Mouse (Mus musculus) embryonic facial prominence, embryonic 11.5 days (tissue): ENCODE data around the gene Kcnq1. TPM values are rescaled to one million over a fixed set of nuclear protein-coding genes. Genes with fewer than 3 reads are reported as not detected.

Experiments used
- ATAC-seq: fragments of 200-750 bp; cut with Nextera tagmentation; replicated peaks from 2 replicates; pipeline ENCODE4 v1.8.0; 2017; ENCODE audit warnings: low read depth; ENCODE audit not compliant: insufficient number of reproducible peaks, low FRiP score, low TSS enrichment
- DNase-seq: peaks from one replicate; pipeline ENCODE4 v3.0.0-alpha.2; 2015; ENCODE audit warnings: low spot score
- H3K27ac ChIP-seq: fragments of 300-500 bp; sonication (generic); replicated peaks from 2 replicates; pipeline ENCODE4 v1.5.1; 2014; ENCODE audit warnings: mild to moderate bottlenecking, low read depth, low read length, control low read depth
- H3K27me3 ChIP-seq: fragments of 300-500 bp; sonication (generic); 2 replicates; pipeline ENCODE4 v1.6.1; 2014; ENCODE audit warnings: mild to moderate bottlenecking, low read length, moderate library complexity, mixed read lengths; ENCODE audit not compliant: control insufficient read depth, insufficient read depth
- H3K36me3 ChIP-seq: fragments of 300-500 bp; sonication (generic); replicated peaks from 2 replicates; pipeline ENCODE4 v1.6.1; 2014; ENCODE audit warnings: low read depth, mild to moderate bottlenecking, low read length, moderate library complexity, mixed read lengths; ENCODE audit not compliant: control insufficient read depth, insufficient read depth
- H3K4me1 ChIP-seq: fragments of 300-500 bp; sonication (generic); 2 replicates; pipeline ENCODE4 v1.6.1; 2014; ENCODE audit warnings: low read length, mixed read lengths; ENCODE audit not compliant: control insufficient read depth, insufficient read depth
- H3K4me2 ChIP-seq: fragments of 300-500 bp; sonication (generic); 2 replicates; pipeline ENCODE4 v1.6.1; 2014; ENCODE audit warnings: low read depth, mild to moderate bottlenecking, control low read depth, low read length, moderate library complexity
- H3K4me3 ChIP-seq: fragments of 300-500 bp; sonication (generic); 2 replicates; pipeline ENCODE4 v1.5.1; 2014; ENCODE audit warnings: low read depth, low read length, control low read depth
- H3K9ac ChIP-seq: fragments of 300-500 bp; sonication (generic); replicated peaks from 2 replicates; pipeline ENCODE4 v1.6.1; 2014; ENCODE audit warnings: mild to moderate bottlenecking, control low read depth, low read length
- H3K9me3 ChIP-seq: fragments of 300-500 bp; sonication (generic); replicated peaks from 2 replicates; pipeline ENCODE4 v1.6.1; 2016; ENCODE audit warnings: mild to moderate bottlenecking, low read length, inconsistent platforms, mixed read lengths; ENCODE audit not compliant: control insufficient read depth
- WGBS: fragments of 180-500 bp; shearing (Covaris S2); extraction: QIAGEN DNeasy Blood & Tissue Kit; methylation state at CpG from one replicate; pipeline ENCODE4 v1.1.7; 2014; 5-methylcytosine and 5-hydroxymethylcytosine counted together
- polyA plus RNA-seq: library from polyadenylated mRNA; unstranded; fragments of >200 nt; fragmentation: Nextera tagmentation; extraction: Ambion mirVana; gene quantifications from 2 replicates; pipeline ENCODE4 v1.2.1, GENCODE M21; 2014

Kcnq1 gene
- polyA plus RNA-seq, 1 experiment from 2014 or later: 0.81 TPM

DNA sequence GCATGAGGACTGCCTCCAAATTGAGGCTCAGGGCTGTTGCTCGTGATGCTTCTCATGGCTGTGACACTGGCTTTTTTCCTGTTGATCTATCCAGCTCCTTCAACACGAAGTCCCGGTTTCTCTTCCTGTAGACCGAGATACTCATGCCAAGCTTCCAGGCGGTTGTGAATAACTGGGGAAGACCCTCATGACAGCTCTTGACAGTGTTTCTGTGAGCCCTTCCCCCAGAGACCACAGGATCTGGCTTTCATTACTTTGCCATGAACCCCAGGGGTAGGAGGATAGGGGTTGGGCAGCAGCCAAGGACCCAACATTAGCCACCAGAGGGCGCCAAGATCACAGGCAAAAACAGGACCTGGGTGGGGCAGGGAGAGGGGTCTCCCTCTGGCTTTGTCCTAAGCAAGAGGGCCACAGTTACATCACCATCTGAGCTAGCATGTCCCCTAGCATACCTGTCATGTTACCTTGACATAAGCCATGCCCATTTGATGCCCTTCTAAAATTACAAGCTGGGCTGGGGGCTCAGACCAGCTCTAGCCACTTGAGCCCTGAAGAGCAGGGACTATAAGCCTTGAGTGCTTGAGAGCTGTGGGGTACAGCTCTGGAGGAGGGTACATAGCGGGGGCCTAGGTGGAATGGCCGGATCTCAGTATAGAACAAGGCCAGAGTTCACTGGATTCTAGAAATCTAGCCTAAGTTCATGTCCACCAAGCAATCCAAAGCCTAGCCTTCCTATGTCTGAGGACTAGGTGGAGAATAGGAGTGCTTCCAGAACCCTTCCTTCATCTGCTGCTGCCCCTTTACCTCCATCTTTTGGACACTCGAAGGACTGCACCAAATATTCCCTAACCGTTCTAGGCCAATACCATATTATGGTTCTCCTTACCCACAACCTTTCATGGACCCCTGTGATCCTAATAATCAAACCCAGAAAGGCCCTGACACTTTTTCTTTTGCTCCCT is 11.3 kb upstream of the Kcnq1 start, which contains the start of gene Trpm5:
Gene Trpm5 (minus strand): TSS at position 51 of the 962 bp plus-strand sequence.
- no peak within 1 kb of the TSS for H3K4me2 ChIP-seq
- no peaks in the 10 kb centered on the region for H3K4me1 ChIP-seq
- H3K9ac ChIP-seq: no peak within 1 kb of the TSS
- no peak; the same call in 1 of the 2 replicates for ATAC-seq
- peak; percentile 75 for DNase-seq
- no peaks in the 10 kb centered on the region for H3K9me3 ChIP-seq
- H3K4me3 ChIP-seq: no peak within 1 kb of the TSS
- H3K27ac ChIP-seq: no peak within 1 kb of the TSS
- 39% methylated on average over 10 of the region's 10 CpGs for WGBS
- no peaks in the 10 kb centered on the region for H3K36me3 ChIP-seq
- no peaks in the 10 kb centered on the region for H3K27me3 ChIP-seq

DNA sequence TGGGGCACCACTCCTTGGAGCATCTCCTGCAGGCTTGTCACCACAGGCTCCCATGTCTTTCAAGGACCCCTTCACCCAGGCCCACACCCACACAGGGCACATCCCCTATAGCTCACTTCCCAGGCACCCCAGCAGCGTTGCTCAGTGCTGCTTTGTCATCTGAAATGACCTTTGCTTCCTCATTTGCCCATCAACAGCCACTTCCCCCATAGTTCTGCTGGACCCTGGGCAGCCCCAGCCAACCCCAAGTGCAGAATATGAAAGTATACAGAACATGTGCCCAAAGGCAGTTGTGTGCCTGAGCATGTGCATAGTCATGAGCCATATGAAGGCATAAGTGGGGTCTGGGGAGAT is 10.6 kb upstream of the Kcnq1 start:
- no peaks in the 10 kb centered on the region for H3K36me3 ChIP-seq
- 56% methylated on average over 1 of the region's 1 CpGs for WGBS
- H3K9ac ChIP-seq: no peak overlapping the region
- ATAC-seq: no peak
- no peak overlapping the region for H3K27ac ChIP-seq
- H3K4me1 ChIP-seq: no peaks in the 10 kb centered on the region
- no peak overlapping the region for H3K4me2 ChIP-seq
- H3K9me3 ChIP-seq: no peaks in the 10 kb centered on the region
- H3K4me3 ChIP-seq: no peak overlapping the region
- no peaks in the 10 kb centered on the region for H3K27me3 ChIP-seq
- no peak for DNase-seq

DNA sequence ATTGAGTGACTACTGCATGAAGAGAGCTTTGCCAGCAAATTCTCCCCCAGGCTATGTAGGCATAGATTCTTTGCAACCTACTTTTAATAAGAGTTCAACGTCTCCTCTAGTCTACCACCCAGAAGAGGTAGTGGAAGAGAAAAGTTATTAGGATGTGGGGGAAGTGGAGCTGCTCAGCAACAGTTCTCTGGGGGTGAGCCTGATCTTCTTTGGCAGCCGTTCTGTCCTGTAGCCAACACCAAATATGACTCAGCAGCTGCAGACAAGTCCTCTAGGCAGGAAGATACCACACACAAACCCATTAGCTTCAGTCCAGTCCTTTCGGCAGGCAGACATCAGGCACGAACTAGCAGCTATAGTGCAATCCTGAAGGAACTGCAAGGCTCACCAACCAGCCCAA is 5.4 kb upstream of the Kcnq1 start:
- no peak for DNase-seq
- Histone ChIP-seq H3K36me3 (no peaks in the 10 kb centered on the region), H3K4me2 (no peak overlapping the region), H3K27me3 (peaks cover 6% of the 10 kb centered on the region; the same call in 1 of the 2 replicates), H3K4me3 (no peak overlapping the region), H3K9me3 (no peaks in the 10 kb centered on the region), H3K27ac (no peak overlapping the region), H3K9ac (no peak overlapping the region), H3K4me1 (no peaks in the 10 kb centered on the region)
- WGBS: 74% methylated on average over 4 of the region's 4 CpGs
- ATAC-seq: no peak

DNA sequence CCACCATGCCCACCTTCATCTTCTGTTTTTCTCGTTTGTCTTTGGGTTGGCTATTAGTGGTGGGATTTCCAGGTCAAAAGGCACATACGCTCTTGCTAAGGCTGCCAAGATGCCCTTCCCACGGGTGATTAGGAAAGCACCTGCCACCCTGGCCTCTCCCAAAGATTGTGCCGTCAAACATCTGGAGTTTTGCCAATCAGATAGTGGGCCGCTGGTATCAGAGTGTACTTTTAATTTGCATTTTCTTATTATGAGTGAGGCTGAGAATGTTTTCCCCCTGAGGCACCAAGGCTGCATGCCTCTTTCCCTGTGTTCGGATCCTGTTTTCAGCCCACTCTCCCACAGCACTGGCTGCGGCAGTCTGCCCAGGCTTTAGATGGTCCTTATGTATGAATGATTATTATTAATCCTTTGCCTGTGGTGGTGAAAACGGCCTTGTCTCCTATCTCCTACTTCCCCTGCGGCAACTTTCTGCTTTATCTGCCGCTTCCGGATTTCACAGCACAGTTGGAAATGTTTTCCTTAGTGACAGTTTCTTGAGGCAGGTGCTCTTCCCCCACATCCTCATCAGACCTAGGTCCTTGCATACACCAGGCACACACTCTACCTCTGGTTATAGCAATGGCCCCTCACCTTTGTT is 784 bp upstream of the Kcnq1 start:
- no peaks in the 10 kb centered on the region for H3K36me3 ChIP-seq
- H3K4me3 ChIP-seq: no peak overlapping the region
- peaks cover 41% of the 10 kb centered on the region for H3K27me3 ChIP-seq
- 65% methylated on average over 11 of the region's 11 CpGs for WGBS
- no peak overlapping the region for H3K4me2 ChIP-seq
- no peak overlapping the region for H3K27ac ChIP-seq
- peaks cover 6% of the 10 kb centered on the region for H3K4me1 ChIP-seq
- no peaks in the 10 kb centered on the region for H3K9me3 ChIP-seq
- H3K9ac ChIP-seq: no peak overlapping the region
- DNase-seq: no peak
- ATAC-seq: no peak

DNA sequence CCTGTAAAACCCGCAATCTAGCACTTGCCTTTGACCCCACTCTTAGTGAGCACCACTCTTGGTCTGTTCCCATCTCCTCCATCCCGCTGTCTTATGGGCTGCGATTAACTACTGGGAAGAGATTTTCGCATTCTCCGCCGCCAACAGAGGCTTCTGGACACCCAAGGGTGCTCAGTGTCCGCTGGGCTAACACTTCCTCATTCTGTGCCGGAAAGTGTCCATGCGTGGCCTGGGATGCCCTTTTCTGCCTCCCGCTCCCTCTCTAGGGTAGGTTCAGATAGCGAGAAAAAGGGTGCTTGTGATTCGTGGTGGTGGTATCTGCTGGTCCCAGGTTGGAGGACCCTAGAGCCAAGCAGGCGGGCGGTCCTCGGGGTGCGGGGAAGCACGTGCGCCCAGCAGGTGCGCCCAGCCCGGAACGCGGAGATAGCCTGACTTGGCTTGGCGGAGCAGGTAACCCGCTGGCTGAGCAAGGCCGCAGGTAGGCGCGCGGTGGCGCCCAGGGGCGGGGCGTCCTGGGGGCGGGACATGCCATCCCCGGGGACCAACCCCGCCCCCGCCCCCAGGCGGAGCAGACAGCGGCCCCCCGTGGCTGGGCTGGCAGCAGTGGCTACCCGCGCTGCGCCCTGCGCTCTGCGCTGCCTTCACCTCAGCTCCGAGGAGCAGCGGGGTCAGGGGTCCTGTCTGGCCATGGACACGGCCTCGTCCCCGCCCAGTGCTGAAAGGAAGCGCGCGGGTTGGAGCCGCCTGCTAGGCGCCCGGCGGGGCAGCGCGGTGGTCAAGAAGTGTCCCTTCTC is 707 bp downstream of the Kcnq1 start:
- Histone ChIP-seq H3K36me3 (no peaks in the 10 kb centered on the region), H3K27me3 (peaks cover 41% of the 10 kb centered on the region), H3K9ac (peak overlapping the region; percentile 6; the same call in 1 of the 2 replicates), H3K4me2 (peak overlapping the region; percentile 62), H3K9me3 (no peaks in the 10 kb centered on the region), H3K27ac (no peak overlapping the region), H3K4me3 (peak overlapping the region; percentile 27), H3K4me1 (peaks cover 6% of the 10 kb centered on the region)
- 7% methylated on average over 40 of the region's 57 CpGs for WGBS
- DNase-seq (peak; percentile 18), ATAC-seq (no peak)

DNA sequence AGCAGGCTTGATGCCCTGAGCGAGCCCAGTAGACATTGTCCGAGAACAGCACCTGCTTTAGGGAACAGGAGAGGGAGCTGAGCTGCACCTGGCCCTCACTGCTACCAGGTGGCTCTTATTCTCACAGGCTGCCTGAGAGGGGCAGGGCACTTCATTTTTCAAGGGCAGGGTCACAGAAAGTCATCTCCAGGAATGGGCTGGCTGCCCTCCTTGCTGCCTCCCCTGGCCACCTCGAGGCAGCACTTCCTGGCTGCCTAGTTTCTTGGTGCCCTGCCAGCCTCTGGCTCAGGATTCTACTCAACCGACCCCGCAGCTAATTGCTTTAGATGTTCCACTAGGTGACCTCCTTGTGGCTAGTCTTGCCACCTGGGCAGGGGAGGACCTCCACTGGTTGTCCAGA is 2.0 kb downstream of the Kcnq1 start:
- WGBS: 36% methylated on average over 5 of the region's 5 CpGs
- peaks cover 41% of the 10 kb centered on the region for H3K27me3 ChIP-seq

DNA sequence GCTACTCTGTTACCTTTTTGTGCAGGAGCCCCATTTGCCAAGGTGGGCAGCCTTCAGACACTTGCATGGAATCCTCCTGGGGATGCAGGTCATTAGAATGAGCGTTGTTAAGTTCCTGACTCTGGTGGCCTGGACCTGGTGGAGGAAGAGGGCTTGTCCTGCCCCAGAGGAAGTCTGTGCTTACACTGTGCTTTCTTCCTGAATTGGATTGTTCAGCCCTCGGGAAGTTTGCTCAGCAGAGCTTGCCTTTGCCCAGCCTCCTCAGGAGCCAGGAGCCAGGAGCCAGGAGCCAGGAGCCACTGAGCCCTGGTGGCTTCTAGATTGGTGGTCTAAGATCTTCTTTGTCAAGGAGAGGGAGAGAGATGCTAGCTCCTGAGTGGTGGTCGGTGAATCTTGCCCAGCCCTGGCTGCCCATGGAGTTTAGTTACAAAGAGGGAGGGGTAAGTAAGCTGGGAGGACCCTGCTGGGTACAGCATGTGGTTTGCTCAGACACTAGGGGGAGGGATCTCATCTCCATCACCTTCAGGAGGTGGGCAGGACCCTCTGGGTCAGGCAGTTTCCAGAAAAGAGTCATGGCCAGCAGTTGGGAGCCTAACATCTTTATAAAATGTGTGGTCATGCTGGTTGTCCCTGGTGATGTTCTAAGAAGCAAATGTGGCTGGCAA is 3.0 kb downstream of the Kcnq1 start:
- peaks cover 41% of the 10 kb centered on the region for H3K27me3 ChIP-seq
- WGBS: 26% methylated on average over 3 of the region's 3 CpGs

More for the DNA sequence above, 2.0 kb downstream of the Kcnq1 start:
- Histone ChIP-seq H3K4me3 (no peak overlapping the region), H3K9me3 (no peaks in the 10 kb centered on the region), H3K9ac (no peak overlapping the region), H3K4me2 (no peak overlapping the region), H3K27ac (no peak overlapping the region), H3K4me1 (peaks cover 6% of the 10 kb centered on the region), H3K36me3 (no peaks in the 10 kb centered on the region)
- DNase-seq (no peak), ATAC-seq (no peak)

More for the DNA sequence above, 3.0 kb downstream of the Kcnq1 start:
- peaks cover 6% of the 10 kb centered on the region for H3K4me1 ChIP-seq
- H3K36me3 ChIP-seq: no peaks in the 10 kb centered on the region
- ATAC-seq (no peak), DNase-seq (no peak)
- H3K27ac ChIP-seq: no peak overlapping the region
- H3K9ac ChIP-seq: no peak overlapping the region
- H3K4me3 ChIP-seq: no peak overlapping the region
- no peaks in the 10 kb centered on the region for H3K9me3 ChIP-seq
- H3K4me2 ChIP-seq: no peak overlapping the region
